Mouse (Mus musculus): ENCODE data around the gene Dmrta2.

The Dmrta2 gene

GRCm38 (mm10) chr4:109977148-109978067, at the start of gene Dmrta2:
Dmrta2 (plus strand) TSS chr4:109978053.
- DNase-seq (ENCODE audit: low spot score) = no peak

GRCm38 (mm10) chr4:109929058-109929457, 48.8 kb upstream of the Dmrta2 start:
- no peak for DNase-seq (ENCODE audit: low spot score)

GRCm38 (mm10) chr4:109930445-109930844, 47.4 kb upstream of the Dmrta2 start:
- DNase-seq (ENCODE audit: low spot score) = no peak

GRCm38 (mm10) chr4:109930935-109931334, 46.9 kb upstream of the Dmrta2 start:
- no peak for DNase-seq (ENCODE audit: low spot score)

DNA sequence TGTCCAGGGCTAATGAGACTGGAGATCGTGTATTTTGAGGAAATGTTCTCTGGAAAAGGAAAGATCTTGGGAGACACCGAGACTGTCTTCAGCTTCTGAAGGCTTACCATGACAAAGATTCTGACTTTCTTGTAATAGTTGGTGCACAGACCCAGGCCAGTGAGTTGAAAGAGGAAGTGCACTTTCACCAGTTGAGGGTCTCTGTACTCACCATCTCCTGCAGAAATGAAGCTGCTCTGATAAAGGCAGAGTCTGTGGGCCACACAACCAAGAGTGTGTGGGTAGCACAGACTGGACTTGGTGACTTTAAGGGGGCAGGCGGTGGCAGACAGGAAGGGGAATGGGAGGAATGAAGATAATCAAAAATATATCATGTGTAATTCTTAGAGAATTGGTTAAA, 41.3 kb upstream of the Dmrta2 start:
- no peak for DNase-seq (ENCODE audit: low spot score)

DNA sequence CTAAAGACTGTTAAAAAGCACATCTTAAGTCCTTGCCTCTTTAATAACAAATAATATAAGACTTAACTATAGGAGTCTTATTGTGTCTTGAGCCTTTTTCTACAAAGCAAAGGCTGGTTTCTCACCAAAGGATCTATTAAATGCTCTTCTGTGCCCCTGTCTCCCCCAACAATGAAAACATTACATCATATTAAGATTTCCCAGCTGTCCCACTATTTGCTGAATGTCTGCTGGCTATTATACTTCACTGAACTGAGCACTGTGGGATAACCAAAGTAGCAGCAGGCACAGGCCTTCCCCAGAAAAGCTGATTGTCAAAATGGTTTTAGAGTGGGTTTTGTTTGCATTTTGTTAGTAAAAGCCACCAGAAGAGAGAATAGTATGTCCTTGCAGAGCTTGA, 38.6 kb upstream of the Dmrta2 start:
- no peak for DNase-seq (ENCODE audit: low spot score)

DNA sequence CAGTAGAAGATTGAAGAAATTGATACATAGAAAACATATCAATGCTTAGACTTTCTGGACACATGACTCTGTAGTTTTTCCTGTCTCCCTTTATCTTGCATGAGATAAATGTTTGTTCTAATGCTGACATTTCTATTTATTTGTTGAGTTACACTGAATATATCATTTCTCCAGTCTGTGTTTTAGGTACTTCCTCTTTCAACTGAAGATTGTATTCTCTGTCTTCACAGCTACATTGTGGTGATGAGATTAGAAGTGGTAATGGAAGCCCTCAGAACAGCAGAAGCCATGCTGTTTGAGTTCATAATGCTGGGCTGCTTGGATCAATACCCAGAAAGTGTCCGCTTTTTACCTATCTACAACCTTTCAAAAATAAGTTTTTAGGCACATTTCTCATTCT, 32.3 kb upstream of the Dmrta2 start:
- DNase-seq (ENCODE audit: low spot score) = no peak

GRCm38 (mm10) chr4:109949307-109949706, 28.5 kb upstream of the Dmrta2 start:
- no peak for DNase-seq (ENCODE audit: low spot score)

DNA sequence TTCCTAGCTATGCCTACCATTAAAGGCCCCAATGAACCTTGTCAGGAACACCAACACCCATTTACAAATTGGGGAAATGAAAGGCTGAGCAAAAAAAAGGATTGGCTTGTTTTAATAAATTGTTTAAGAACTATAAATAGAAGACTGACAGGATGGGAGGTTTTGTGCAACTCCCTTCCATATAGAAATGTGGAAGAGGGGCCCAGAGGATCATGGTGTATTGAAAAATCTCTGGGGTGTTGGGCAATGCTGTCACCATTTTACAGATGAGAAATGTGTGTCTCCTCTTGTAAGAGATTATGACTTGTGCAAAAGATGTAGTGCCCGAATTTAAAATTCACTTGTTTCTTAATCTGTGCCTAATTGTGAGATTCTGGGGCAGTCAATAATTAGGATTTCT, 24.3 kb upstream of the Dmrta2 start:
- no peak for DNase-seq (ENCODE audit: low spot score)

- DNase-seq (ENCODE audit: low spot score) = no peak
Observed at GRCm38 (mm10) chr4:109960201-109960935, 17.5 kb upstream of the Dmrta2 start.

DNA sequence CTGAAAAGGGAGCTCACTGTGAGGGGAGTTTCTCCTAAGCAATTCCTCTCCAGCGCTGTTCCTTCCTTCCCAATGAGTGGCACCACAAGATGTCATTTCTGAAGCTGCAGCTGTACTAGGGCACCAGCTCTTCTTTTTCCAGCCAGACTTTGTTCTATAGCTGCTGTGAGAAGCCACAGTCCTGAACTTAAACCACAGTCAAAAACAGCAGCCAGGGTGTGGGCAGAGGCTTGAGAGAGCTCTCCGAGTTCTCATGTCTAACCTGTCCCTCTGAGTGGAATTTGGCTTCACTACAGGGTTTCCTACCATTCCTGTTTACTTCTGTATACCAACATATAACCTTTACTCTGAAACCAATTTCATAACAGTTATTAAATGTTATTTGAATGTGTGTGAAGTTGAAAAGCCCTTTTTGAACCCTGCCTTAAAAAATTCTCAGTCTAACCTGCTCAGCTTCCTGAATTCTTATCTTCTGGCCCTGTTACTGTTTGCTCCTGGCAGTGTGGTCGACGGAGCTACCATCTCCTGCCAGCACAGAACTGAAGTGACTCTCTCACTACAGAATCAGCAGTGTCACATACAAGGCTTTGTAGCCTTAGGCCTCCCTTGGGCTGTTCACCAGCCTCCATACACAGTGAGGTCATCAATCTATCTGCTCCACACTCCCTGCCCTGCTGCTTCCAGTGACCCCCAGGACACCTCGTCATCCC, 14.1 kb upstream of the Dmrta2 start:
- DNase-seq (ENCODE audit: low spot score) = no peak

DNA sequence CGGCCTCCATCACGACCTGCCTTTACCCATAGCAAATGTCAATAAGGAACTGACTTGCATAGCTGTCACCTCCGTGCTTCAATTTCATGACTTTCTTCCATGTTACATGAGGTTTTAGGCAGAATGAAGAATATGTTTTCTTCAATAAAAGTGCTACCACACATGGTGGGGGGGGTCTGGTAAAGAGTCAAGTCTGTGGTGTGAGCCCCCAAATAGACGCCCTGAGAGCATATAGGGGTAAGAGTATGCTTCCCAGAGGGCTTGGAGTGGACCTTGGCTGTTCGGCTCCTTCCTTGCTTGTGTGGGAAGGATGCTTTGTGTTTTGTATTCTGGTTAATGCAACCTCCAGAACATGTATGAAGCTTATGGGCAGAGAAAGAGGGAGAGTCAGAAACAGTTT, 8.3 kb upstream of the Dmrta2 start:
- no peak for DNase-seq (ENCODE audit: low spot score)

DNA sequence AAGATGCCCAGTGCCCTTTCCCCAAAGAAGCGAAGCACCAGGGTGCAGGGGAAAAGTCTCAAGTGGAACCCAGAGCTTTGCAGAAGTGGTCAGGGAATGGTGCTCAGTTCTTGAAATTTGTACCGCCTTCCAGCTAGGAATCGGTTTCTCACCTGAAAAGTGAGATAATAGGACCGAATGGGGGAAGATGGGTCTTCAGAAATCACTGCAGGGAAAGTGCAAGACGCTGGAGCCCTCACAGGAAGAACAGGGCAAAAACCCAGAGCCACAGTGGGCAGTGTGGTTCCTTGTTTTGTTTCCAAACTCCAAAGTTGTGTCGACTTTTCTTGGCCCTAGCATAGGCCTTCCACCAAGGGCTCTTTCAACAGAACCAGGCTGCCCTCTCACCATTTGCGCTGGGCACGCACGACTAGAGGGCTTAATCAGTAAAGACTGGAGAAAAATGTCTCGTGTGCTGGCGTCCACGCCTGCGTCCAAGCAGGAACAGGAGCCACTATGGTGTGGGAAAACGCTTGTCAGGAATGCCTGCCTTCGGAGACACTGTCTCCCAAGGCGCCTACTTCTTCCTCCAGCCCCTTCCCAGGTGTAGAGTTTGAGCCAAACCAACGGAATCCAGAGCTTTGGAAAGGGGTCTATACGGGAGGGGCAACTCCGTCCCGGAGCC, 3.7 kb upstream of the Dmrta2 start:
- no peak for DNase-seq (ENCODE audit: low spot score)

- DNase-seq (ENCODE audit: low spot score) = no peak
Observed at GRCm38 (mm10) chr4:109974655-109975380, 3.0 kb upstream of the Dmrta2 start.

GRCm38 (mm10) chr4:109975381-109976240, 2.2 kb upstream of the Dmrta2 start:
- DNase-seq (ENCODE audit: low spot score) = no peak

GRCm38 (mm10) chr4:109976273-109977147, 1.3 kb upstream of the Dmrta2 start:
- no peak for DNase-seq (ENCODE audit: low spot score)

DNA sequence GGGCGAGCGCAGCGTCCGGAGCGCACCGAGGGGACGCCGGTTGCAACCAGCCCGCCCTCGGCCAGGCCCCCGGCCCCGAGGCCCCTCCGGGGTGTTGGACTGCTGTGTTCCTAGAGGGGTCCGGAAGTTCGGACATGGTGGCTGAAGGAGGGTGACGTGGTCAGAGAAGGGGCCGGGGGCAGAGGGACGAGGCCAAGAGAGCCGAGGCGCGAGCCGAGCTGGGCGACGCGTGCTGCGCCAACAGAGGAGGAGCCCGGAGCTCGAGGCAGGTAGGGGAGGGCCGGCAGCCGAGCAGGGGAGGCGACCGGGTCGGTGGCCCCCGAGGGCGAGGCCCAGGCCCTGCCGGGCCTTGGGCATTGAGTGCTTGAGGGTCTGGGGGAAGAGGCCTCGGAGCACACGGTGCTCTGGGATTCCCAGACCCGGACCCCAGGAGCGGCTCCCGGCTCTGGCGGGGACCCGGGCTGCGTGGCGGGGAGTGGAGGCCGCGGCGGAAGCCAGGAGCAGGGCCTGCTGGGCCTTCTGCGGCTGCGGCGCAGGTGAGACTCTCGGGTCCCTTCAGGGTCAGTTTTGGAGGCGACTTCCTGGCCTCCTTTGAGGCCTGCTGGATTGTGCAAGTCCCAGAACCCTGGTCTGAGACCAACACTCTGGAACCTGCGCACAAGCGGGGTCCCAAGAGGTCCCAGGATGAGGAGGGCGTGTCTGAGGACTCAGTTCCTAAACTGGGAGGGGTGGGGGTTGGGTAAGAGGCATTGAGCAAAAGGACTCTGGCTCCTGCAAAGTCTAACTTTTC, 410 bp downstream of the Dmrta2 start:
- DNase-seq (ENCODE audit: low spot score) = no peak

- no peak for DNase-seq (ENCODE audit: low spot score)
Observed at GRCm38 (mm10) chr4:109978858-109979340, 1.0 kb downstream of the Dmrta2 start.
